8 mouse cellular contexts compared by ENCODE assay signal in genomic region chr1:90842789-90843587, GRCm38 (mm10). TPM values are rescaled to one million over a fixed set of nuclear protein-coding genes. Genes with fewer than 3 reads are reported as not detected.
DNase-seq lines count a peak whose midpoint lies in the region; ATAC-seq and TF ChIP-seq lines count a peak whose summit lies in the region.

No protein-coding gene starts in this region.

- no peaks in the 10 kb centered on the region for H3K36me3 ChIP-seq in heart, embryonic 10.5 days
- no peaks in the 10 kb centered on the region for H3K36me3 ChIP-seq in embryonic facial prominence, embryonic 10.5 days (replicated peaks)
- H3K36me3 ChIP-seq in heart, embryonic 15.5 days = no peaks in the 10 kb centered on the region
- no peaks in the 10 kb centered on the region for H3K36me3 ChIP-seq in liver, postnatal 0 days (replicated peaks; ENCODE audit: insufficient read depth, low read length)
- H3K36me3 ChIP-seq in forebrain, embryonic 12.5 days (replicated peaks) = no peaks in the 10 kb centered on the region

- peak overlapping the region; percentile 55 for H3K4me2 ChIP-seq in heart, embryonic 15.5 days
- H3K4me2 ChIP-seq in liver, postnatal 0 days (ENCODE audit: low read depth, low read length) = peak overlapping the region; percentile 40
- H3K4me2 ChIP-seq in forebrain, embryonic 12.5 days = no peak overlapping the region

- TF ChIP-seq EP300 in liver, postnatal 0 days (IDR thresholded peaks at IDR 0.05; ENCODE audit: low read depth) = no peak

- no peak for ATAC-seq in heart, embryonic 15.5 days (replicated peaks; ENCODE audit: insufficient number of reproducible peaks, insufficient read depth, low FRiP score, low read depth)
- no peak for ATAC-seq in liver, postnatal 0 days
- no peak for ATAC-seq in granulocyte monocyte progenitor cell, adult 5-6 weeks (replicated peaks; ENCODE audit: poor library complexity, severe bottlenecking)
- no peak for ATAC-seq in forebrain, embryonic 12.5 days (ENCODE audit: low FRiP score)

- no peak for TF ChIP-seq CTCF in liver, postnatal 0 days (IDR thresholded peaks at IDR 0.05; ENCODE audit: low read depth)

- H3K27ac ChIP-seq in heart, embryonic 10.5 days = no peak overlapping the region
- H3K27ac ChIP-seq in embryonic facial prominence, embryonic 10.5 days (replicated peaks) = peak overlapping the region; percentile 77
- peak overlapping the region; percentile 67 for H3K27ac ChIP-seq in heart, embryonic 15.5 days
- H3K27ac ChIP-seq in liver, postnatal 0 days (ENCODE audit: low read depth) = no peak overlapping the region
- H3K27ac ChIP-seq in forebrain, embryonic 12.5 days = no peak overlapping the region

- peaks cover 23% of the 10 kb centered on the region; the same call in 1 of the 2 replicates for H3K27me3 ChIP-seq in heart, embryonic 10.5 days (ENCODE audit: insufficient read depth, poor library complexity, severe bottlenecking)
- no peaks in the 10 kb centered on the region; the same call in 1 of the 2 replicates for H3K27me3 ChIP-seq in embryonic facial prominence, embryonic 10.5 days (replicated peaks; ENCODE audit: low read depth, poor library complexity, severe bottlenecking)
- no peaks in the 10 kb centered on the region for H3K27me3 ChIP-seq in heart, embryonic 15.5 days
- H3K27me3 ChIP-seq in liver, postnatal 0 days (ENCODE audit: insufficient read depth, low read length) = 0 out of 2 replicates have a peak, but pooled peaks cover under 1% of the 10 kb centered on the region
- H3K27me3 ChIP-seq in forebrain, embryonic 12.5 days = no peaks in the 10 kb centered on the region

- no peak overlapping the region for H3K4me3 ChIP-seq in heart, embryonic 10.5 days
- H3K4me3 ChIP-seq in embryonic facial prominence, embryonic 10.5 days = peak overlapping the region; percentile 42
- peak overlapping the region; percentile 45 for H3K4me3 ChIP-seq in heart, embryonic 15.5 days
- no peak overlapping the region for H3K4me3 ChIP-seq in liver, postnatal 0 days (ENCODE audit: low read depth, low read length)
- no peak overlapping the region for H3K4me3 ChIP-seq in forebrain, embryonic 12.5 days (replicated peaks)

- WGBS in heart, embryonic 10.5 days = 81% methylated on average over 9 of the region's 9 CpGs
- WGBS in embryonic facial prominence, embryonic 10.5 days = 84% methylated on average over 9 of the region's 9 CpGs
- WGBS in heart, embryonic 15.5 days = 61% methylated on average over 9 of the region's 9 CpGs
- WGBS in liver, postnatal 0 days (ENCODE audit: insufficient replicate concordance) = 62% methylated on average over 9 of the region's 9 CpGs
- WGBS in forebrain, embryonic 12.5 days = 79% methylated on average over 9 of the region's 9 CpGs

- H3K9ac ChIP-seq in heart, embryonic 15.5 days = peak overlapping the region; percentile 50
- H3K9ac ChIP-seq in liver, postnatal 0 days (replicated peaks) = no peak overlapping the region
- no peak overlapping the region for H3K9ac ChIP-seq in forebrain, embryonic 12.5 days

- H3K9me3 ChIP-seq in heart, embryonic 10.5 days = no peaks in the 10 kb centered on the region
- H3K9me3 ChIP-seq in embryonic facial prominence, embryonic 10.5 days = no peaks in the 10 kb centered on the region
- no peaks in the 10 kb centered on the region for H3K9me3 ChIP-seq in heart, embryonic 15.5 days (replicated peaks)
- no peaks in the 10 kb centered on the region for H3K9me3 ChIP-seq in liver, postnatal 0 days (ENCODE audit: low read length)
- H3K9me3 ChIP-seq in forebrain, embryonic 12.5 days = no peaks in the 10 kb centered on the region

- DNase-seq in heart, adult 11 months = peak; percentile 95
- DNase-seq in heart, embryonic 10.5 days (ENCODE audit: low spot score) = no peak
- no peak for DNase-seq in embryonic facial prominence, embryonic 10.5 days (ENCODE audit: low spot score)
- no peak for DNase-seq in liver, postnatal 0 days
- DNase-seq in adrenal gland, adult 2 months = no peak

- H3K4me1 ChIP-seq in heart, embryonic 10.5 days = peaks cover 9% of the 10 kb centered on the region; the same call in 1 of the 2 replicates
- peaks cover 40% of the 10 kb centered on the region for H3K4me1 ChIP-seq in embryonic facial prominence, embryonic 10.5 days
- peaks cover 14% of the 10 kb centered on the region for H3K4me1 ChIP-seq in heart, embryonic 15.5 days (replicated peaks)
- no peaks in the 10 kb centered on the region for H3K4me1 ChIP-seq in liver, postnatal 0 days (ENCODE audit: insufficient read depth)
- peaks cover 7% of the 10 kb centered on the region; the same call in 1 of the 2 replicates for H3K4me1 ChIP-seq in forebrain, embryonic 12.5 days

RNA-seq across cellular contexts. Expression of gene Col6a3, which starts 0.8 kb away (rescaled TPM):
- 1.6 and 4.6 TPM in 2 replicates for polyA plus RNA-seq in heart, embryonic 10.5 days (2016; fragmentation: Nextera tagmentation; extraction: Ambion mirVana)
- polyA plus RNA-seq in embryonic facial prominence, embryonic 10.5 days (2016; fragmentation: Nextera tagmentation; extraction: Ambion mirVana) = 3.5 and 6.6 TPM in 2 replicates
- polyA plus RNA-seq in heart, embryonic 15.5 days (2015; fragmentation: Nextera tagmentation; extraction: Ambion mirVana) = 24.6 and 40.1 TPM in 2 replicates
- 3.7 and 5.2 TPM in 2 replicates for polyA plus RNA-seq in liver, postnatal 0 days (2015; fragmentation: Nextera tagmentation; extraction: Ambion mirVana)
- 10 to 100 TPM; 19.8 to 29.9 TPM for total RNA-seq in adrenal gland, adult 2 months (2021)
- polyA plus RNA-seq in adrenal gland, adult 2 months (2012; rRNA removed) = 10.6 and 12.3 TPM in 2 replicates
- total RNA-seq in granulocyte monocyte progenitor cell, adult 5-6 weeks (2014; fragmentation: Nextera tagmentation) = not detected in 2 replicates
- total RNA-seq in granulocyte monocyte progenitor cell, adult 5-6 weeks (2017) = not detected in 2 replicates
- polyA plus RNA-seq in forebrain, embryonic 12.5 days (2016; fragmentation: Nextera tagmentation; extraction: Ambion mirVana) = 10.4 and 13.5 TPM in 2 replicates

Comparison
In these comparisons a context has a peak if more than half of its experiments do, and no peak if none do; other contexts are left out.
1. H3K27ac ChIP-seq: peak in embryonic facial prominence, embryonic 10.5 days (single experiment) and heart, embryonic 15.5 days (single experiment); none in heart, embryonic 10.5 days (single experiment), liver, postnatal 0 days (single experiment) and forebrain, embryonic 12.5 days (single experiment).
2. H3K4me3 ChIP-seq: peak in embryonic facial prominence, embryonic 10.5 days (single experiment) and heart, embryonic 15.5 days (single experiment); none in heart, embryonic 10.5 days (single experiment), liver, postnatal 0 days (single experiment) and forebrain, embryonic 12.5 days (single experiment).